Mouse (Mus musculus): ENCODE measurements at regions not wholly inside any gene's neighbourhood (a gene's known extent, or its start where the extent isn't known, plus 50 kb on each side); places are given as distances from the start of the nearest gene placed in this dataset.

GRCm38 (mm10) chr17:15251641-15252040, 125.0 kb downstream of the Dll1 start:
- TF ChIP-seq GATA1 (IDR thresholded peaks at IDR 0.05; ENCODE audit: borderline replicate concordance, low read length), result no peak
- TF ChIP-seq FLI1 (IDR thresholded peaks at IDR 0.05; ENCODE audit: low read length), result no peak

Measured in megakaryocyte, embryonic 14.5 days (primary cell).